Mouse (Mus musculus) thymus, adult 18-20 months (tissue): ENCODE results near the gene H1f0.

ENCODE experiments used
- DNase-seq, 2 experiments: peaks; one replicate each; pipeline ENCODE4 v3.0.0; 2022; ENCODE audit warnings: mixed read lengths in 2 of 2

H1f0 gene

DNA sequence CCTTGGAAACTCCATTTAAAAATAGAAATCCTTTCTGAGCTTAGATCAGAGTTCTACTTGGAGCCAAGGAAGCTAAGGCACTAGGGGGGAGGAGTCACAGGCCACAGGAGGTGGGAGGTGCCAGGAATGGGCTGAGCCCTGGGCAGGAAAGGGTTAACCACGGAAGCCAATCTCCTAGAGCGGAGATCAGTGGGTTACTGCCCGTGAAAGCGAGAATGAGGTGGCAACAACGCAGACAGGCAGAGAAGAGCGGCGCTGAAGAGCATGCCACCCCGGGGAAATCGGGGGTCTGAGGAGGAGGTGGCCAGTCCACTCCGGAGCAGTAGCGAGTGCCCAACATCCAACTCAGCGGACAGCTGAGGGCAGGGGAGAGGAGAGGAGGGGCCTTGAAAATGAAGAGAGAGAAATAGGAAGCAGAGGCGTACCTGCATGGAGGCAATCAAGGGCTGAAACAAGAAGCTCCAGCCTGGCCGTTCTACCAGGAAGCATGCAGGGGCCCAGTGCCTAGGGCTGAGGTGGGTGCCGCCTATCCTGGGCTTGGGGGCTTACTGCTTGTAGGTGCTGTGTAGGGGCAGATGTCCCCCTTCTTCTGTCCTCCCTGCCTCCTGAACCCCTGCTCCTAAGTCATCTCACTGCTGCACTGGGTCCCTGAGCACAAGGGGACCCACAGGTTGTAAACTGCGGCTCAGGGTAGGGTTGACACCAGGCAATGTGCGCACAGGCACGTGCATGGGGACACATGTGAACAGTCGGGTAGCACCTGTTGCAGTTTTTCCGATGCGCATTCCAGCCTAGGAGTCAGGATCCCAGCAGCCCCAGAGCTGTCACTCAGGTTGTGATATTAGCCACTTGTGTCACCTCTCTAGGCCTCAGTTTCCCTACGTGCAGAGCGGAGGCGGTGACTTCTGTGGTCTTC is 12.5 kb downstream of the H1f0 start:
- DNase-seq, result no peak

DNA sequence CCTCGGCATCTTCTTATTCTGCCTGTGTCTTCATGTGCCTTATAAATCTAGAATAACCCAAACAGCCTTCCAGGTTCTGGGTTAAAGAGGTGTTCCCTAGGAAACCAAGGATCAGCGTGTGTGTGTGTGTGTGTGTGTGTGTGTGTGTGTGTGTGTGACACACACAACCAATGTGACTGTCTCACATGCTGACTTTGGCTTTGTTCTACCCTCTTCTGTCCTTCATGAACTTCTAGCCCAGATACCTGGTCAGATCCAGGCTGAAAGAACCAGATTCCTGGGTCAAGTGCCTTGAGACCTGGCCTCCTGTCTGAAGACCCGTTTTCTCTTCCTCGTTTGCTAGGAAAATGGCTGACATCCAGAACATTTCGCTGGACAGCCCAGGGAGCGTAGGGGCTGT is 13.3 kb downstream of the H1f0 start, which contains the start of gene Galr3:
Gene Galr3, plus strand, starts transcription at position 301 of the 400 bp plus-strand sequence.
- no peak for DNase-seq

DNA sequence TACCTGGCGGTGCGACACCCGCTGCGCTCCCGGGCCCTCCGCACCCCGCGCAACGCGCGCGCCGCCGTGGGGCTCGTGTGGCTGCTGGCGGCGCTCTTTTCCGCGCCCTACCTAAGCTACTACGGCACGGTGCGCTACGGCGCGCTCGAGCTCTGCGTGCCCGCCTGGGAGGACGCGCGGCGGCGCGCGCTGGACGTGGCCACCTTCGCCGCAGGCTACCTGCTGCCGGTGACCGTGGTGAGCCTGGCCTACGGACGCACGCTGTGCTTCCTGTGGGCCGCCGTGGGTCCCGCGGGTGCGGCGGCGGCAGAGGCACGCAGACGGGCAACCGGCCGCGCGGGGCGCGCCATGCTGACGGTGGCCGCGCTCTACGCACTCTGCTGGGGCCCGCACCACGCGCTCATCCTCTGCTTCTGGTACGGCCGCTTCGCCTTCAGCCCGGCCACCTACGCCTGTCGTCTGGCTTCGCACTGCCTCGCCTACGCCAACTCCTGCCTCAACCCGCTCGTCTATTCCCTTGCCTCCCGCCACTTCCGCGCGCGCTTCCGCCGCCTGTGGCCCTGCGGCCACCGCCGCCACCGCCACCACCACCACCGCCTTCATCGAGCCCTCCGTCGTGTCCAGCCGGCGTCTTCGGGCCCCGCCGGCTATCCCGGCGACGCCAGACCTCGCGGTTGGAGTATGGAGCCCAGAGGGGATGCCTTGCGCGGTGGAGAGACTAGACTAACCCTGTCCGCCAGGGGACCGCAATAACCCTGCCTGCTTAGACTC is 14.7 kb downstream of the H1f0 start:
- no peak for DNase-seq

DNA sequence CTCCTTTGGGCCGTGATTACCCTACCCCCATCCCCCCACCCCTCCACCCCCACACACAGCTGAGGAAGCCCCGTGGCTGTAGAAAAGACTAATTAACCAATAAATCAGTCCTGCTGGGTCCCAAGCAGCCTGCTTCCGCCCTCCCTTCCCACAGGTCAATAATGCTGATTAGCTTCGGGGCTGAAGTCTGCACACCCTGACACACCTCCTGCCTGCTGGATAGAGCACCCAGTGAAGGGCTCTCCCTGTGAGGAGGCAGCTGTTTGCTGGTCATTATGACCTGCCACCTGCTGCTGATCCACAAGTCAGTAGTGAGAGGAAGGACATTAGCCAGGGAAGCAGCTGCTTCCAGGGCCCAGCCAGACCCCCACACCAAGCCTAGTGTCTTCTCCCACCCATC is 16.6 kb downstream of the H1f0 start:
- DNase-seq, result no peak

DNA sequence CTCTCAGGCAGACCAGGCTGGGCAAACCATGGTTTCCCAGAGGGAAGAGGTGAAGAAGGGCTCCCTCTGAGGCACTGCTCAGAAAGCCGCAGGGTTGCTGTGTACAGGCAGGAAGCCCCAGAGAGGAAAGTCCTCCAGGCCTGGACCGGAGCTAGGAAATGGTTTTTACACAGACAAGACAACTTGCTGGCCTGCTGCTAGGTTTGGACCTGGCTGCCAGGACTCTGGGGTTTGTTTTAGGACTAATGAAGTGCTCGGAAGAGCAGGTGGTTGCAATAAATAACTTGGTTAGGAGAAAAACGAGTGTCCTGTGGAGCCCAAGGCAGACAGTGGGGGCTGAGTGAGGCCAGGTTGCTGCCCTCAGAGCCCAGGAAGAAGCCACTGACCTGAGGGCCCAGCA is 19.9 kb downstream of the H1f0 start:
- DNase-seq, result no peak

DNA sequence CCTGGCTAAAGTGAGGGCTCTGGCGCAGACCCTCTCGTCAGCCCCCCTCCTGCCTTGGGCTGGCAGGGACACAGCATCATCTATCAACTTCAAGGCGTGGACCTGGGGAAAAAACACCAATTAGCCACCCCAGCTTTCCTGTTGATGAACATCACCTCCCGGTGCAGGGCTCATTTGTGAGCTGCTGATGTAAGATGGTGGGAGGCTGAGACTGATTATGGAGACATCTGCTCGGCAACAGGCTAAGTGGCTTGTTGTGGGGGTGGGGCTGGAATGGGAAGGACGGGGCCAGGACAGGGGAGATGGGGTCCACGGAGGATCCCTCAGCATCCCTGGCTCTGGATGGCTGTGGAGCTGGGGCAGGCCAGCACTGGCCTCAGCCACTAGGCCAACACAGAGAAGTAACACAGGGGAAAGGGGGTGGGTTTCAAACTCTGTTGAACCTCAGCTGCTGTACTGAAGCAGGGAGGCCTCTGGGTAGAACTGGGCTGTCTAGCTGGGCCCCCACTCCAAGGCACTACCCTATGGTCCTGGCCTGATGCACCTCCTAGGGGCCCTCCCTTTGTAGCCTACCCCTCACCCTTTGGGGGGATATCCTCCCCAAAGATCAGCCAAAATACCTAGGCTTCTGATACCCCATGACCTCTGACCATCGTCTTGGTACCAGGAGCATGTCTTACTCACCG is 22.1 kb downstream of the H1f0 start:
- DNase-seq, result no peak

DNA sequence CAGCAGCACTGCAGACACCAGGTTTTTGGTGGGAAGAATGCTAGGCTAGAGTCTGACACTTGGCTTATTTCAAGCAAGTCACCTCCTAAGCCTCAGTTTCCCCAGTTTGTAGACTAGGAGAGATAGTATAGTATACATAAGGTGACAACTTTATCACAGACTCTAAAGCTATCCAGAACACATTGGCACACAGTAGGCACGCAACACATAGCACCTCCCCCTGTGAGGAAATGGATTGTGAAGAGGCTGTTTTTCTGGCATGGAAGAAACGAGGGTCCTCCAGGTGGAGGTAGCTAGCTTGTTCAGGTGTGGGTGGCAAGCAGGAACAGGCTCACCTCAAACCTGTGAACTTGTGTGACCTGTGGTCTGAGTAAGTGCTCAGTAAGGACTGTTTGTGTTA is 22.7 kb downstream of the H1f0 start:
- DNase-seq, result no peak

DNA sequence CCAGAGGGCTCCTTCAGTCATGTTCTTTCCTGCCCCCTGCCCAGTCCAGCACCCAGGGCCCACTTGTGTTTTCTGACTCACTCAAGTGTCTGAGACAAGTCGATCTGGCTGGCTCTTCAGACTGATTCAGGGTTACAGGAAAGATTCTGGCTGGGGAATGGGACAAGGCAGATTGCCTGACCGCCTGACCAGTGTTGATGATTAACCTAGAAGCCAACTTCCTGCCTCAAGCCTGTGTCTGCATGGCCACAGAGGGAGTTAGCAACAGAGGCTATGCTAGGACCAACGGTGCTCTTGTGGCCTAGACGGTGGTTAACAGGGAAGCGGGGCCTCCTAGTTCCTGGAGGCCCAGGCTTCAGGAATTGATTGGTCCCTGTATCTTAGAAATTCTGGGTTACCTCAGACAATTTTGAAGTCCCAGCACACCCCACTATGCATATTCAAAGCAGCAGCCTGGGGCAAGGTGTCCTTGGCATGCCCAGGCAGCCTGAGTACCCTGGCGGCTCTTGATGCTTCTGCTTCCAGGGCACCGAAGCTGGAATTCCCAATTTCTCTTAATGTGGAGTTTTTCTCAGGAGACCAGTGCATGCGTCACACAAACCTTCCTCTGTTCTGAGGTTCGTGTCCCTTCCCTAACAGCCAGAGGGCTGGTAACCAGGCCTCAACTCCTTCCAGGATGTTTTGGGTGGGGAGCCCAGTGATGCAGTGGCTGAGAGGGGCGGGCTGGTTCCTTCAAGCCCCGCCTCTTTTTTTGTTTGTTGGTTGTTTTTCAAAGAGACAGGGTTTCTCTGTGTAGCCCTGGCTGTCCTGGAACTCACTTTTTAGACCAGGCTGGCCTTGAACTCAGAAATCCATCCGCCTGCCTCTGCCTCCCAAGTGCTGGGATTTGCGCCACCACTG is 23.5 kb downstream of the H1f0 start:
- no peak for DNase-seq

DNA sequence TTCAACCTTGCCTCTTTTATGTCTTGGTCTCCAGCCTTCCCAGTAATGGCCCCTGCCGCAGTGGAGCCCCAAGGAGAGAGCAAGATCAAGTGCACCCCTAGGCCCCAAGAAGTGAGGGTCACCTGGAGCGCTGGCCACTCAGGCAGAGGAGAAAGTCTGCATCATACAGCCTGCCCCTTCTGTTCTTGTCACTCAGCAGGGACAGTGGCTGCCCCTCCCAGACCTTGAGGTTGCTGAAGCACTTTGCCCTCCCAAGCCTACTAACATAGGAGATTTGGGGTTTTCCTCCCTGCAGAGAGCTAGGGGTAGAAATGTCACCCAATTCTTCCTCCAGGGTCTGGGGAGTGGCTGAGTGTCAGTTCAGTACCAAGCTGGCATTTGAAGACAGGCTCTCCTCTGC is 24.1 kb downstream of the H1f0 start:
- no peak for DNase-seq

DNA sequence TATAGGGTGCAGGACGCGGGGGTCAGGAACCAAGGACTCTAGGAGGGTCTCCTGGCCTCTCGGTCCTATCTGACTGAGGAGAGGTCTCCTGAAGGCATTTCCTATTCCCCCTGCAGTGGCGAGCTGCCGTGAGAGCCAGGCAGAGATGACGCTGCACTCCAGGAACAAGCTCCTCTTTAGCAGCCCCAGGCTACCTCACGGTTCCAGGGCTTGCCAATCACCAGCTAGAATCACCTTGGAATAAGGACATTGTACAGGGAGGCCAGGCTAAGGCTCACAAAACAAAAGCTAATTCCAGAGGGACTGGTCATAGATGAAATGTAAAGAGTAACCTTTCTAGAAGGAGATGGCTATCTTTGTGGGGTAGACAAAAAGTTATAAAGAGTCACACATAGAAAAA is 28.4 kb downstream of the H1f0 start:
- no peak for DNase-seq

DNA sequence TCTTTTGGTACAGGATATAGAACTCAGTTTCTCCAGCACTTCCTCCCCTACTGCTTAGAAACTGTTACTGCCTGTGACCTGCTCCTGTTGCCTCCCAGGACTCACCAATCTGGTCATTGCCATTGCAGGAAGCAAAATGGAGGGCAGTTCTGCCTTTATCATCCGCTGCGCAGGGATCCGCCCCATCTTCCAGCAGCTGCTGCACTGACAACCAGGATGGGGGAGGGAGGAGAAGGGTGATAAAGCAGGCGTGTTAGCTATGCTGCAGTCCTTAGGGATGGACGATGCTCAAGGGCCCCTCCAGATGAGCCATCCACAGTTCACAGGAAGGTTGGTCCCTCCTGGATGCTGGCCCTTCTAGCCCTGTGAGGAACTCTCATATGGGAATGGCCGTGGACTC is 29.6 kb downstream of the H1f0 start:
- no peak for DNase-seq

DNA sequence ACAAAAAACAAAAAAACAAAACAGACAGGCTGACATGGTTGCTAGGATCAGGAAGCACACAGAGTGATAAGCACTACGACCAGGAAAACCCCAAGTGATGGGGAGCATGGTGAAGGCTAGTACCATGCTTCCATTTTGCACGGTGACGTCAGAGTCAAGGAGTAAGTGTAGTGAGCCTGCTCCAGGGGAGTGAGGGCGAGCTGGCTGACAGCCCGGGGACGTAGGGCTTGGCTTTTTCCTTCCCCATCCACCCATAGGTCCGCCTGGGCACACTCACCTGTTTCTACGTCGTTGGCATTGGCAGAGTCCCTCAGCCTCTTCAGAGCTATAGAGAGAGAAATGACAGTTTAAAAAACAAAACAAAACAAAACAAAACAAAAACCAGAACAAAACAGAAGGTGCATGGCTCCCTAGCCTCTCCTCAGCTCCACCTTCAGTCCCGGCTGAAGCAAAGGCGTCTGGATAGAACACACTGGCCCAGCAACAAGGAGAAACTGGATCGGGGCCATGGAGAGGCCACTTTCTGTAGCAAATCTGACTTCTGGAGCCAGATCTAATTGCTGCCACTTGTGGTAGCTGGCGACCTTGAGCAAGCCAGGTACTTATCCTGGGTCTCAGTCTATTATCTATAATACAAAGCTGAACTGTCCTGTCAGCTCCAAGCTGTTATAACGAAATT is 32.8 kb downstream of the H1f0 start:
- no peak for DNase-seq

DNA sequence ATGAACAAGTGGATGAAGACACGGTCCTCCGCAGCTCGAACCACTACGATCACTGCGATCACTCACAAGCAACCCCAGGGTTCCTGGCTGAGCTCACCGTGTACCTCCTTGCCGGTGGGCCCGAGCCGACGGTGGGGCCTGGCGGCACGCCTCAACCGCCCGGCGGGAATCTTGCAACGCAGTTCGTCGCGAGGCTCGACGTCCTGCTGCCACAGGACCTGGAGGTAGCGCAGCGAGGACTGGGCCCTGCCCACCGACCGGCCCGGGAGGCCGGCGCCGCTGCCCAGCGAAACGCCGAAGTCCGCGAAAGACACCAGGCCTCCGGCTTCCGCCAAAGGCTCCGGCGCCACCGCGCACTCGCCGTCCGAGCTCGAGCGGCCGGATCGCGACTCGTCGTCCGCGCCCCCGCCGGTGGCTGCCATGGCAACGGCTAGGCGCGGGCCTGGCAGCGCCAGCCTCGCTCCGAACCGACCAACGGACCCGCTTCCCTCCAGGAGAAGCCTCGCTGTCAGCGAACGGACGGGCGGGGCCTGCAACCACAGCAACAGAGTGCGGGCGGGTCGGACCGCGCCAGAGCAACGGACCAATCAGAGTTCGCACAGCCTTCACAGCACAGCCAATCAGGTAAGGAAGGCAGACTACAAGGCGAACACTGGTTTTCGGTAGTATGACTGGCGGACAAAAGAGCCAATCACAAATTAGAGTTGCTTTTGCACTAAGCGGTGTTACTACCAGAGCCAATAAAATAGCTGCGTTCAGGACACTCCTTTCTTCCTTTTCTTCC is 34.3 kb downstream of the H1f0 start, which contains the start of gene Ankrd54:
Gene Ankrd54, minus strand, starts transcription at position 518 of the 784 bp plus-strand sequence.
- DNase-seq, result peak; percentile 95 to 97

DNA sequence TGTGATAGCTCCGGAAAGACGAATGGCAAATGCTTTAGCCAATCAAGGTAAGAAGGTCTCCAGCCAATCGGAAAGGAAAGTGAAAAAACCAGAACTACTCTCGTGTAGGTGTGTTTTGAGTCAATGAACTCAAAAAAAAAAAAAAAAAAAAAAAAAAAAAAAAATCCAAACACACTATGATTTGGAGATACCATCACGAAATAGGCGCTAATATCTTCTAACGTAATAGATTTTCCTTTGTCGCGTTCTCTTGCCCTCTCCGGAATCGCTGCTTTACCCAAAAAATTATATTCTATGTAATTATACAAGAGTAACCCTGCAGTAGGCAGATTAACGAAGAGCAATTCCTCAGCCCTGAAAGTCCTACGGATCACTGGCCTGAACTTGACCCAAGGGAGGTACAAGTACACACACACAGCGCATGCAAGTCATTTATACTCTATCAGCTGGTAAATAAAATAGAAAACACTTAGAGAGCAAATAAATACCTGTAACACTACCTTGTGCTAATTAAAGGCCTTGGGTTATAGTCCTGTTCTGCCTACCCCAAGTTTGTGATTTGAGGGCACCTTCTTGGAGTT is 35.0 kb downstream of the H1f0 start:
- DNase-seq, result no peak

DNA sequence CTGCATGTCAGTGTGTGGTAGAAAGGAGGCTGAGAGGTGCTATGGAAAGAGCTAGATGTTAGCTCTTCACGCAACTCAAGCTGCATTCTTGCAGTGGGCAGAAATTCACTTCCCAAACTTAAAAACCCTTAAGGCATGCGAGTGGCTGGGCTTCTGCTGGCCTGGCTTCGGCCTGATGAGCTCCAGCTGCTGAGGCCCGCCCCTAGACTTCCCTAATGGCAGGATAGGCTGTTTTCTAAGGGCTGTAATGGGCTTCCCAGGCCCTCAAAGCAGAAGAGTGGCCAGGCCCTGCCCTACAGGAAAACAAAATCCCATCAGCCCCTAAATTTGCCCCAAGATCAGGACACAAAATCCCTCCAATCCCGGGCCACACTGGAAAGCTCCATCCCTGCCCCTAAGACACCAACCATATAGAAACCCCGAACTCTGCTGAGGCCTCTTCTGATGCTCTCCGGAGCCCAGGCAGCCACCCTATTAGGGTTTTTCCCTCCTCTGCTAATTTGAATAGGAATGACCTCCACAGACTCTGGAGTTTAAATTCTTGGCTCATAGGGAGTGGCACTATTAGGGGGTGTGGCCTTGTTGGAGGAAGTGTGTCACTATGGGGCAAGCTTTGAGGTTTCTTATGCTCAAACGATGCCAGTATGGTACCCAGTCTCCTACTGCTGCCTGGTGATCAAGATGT is 37.0 kb downstream of the H1f0 start:
- DNase-seq, result no peak

DNA sequence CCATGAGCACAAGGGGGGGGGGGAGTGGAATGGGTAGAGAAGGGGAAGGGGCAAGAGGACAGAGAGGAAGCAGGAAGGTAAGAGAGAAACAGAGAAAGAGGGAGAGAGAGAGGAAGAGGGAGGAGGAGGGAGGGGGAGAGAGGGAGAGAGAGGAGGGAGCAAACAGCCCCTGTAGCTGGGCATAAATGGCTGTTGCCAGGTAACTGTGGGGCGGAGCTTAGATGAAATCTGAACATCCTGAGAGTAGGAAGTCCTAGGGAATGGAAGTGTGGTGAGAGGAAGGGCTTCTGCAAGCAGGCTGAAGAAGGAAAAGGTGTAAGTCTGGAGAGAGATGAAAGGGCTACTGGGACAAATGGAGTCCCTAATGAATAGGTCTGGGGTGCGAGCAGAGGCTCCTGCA is 38.0 kb downstream of the H1f0 start:
- DNase-seq, result no peak

DNA sequence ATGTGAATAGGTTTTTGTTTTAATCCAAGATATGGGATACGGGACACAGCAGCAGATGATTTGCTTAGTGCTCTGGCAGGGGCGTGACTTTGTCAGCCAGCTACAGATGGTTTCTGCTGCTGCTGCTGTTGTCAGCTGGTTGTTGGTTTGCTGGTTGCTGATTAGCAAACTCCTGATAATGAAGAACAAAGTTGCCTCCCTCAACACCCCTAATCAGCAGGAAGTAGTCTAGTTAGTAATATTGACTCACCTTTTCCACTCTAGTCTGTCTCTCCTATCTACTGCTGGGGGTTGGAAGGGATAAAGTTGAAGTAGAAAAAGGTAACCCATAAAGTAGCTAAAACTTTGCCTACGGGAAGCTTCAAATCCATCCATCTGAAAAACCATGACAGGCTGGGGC is 39.4 kb downstream of the H1f0 start:
- no peak for DNase-seq

DNA sequence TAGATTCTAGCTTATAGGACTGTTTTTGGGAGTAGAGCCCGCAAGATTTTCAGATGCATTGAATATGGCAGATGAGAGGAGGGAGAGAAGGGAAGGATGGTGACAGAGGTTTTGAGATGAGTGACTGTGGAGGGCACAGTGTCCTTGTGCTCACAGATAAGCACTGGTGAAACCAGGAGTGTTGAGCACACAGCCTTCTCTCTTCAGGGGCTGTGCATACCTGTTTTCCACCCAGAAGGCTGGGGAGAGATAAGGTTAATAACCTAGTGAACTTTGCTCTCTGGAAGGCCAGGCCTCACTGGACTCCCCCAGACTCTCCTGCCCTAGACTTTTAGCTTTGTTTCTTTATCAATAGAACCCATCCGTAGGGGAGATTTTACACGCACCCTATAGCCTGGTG is 40.2 kb downstream of the H1f0 start:
- DNase-seq, result no peak

DNA sequence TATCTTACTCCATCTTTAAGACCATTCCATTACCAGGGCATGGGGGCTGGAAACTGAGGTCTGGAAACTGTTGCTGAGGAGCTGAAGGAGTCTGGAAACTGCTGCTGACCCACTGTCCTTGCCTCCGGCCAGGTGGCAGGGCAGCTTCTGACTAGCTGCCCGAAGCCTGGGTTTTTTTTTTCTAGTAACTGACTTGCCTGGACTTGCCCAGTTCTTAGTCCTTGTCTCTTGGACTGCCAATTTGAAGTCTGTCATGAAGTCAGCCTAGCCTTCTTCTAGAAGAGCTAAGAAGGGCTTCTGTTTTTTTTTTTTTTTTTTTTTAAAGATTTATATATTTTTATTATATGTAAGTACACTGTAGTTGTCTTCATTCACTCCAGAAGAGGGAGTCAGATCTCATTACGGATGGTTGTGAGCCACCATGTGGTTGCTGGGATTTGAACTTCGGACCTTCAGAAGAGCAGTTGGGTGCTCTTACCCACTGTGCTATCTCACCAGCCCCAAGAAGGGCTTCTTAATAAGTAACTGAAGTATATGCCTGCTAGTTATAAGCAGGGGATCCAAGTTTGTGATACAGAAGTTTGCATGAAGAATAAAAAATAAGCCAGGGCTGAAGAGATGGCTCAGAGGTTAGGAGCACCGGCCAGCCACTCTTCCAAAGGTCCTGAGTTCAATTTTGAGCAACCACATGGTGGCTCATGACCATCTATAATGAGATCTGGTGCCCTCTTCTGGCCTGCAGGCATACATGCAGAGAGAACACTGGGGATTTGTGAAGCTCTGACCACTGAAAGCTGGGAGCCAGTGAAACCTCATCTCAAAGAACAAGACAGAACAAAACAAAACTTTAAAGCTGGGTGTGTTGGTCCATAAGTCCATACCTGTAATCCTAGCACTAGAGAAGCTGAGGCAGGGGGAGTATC is 43.1 kb downstream of the H1f0 start:
- DNase-seq, result no peak
